Mouse (Mus musculus): ENCODE results near the gene Hs3st5.
"Not testable (repeated sequence)": the region's sequence is repeated elsewhere in the genome, so short reads cannot be mapped to it uniquely, and the experiment has no call there.

The Hs3st5 gene

GRCm38 (mm10) chr10:36557673-36558072, 51.1 kb downstream of the Hs3st5 start:
- no peak for DNase-seq (ENCODE audit: low spot score in 2 of 2)

- DNase-seq (ENCODE audit: low spot score in 2 of 2), result no peak
Measured at GRCm38 (mm10) chr10:36558736-36559135, 52.1 kb downstream of the Hs3st5 start.

- no peak for DNase-seq (ENCODE audit: low spot score in 2 of 2)
Measured at GRCm38 (mm10) chr10:36567258-36567657, 60.6 kb downstream of the Hs3st5 start.

- no peak for DNase-seq (ENCODE audit: low spot score in 2 of 2)
Measured at GRCm38 (mm10) chr10:36572540-36572939, 65.9 kb downstream of the Hs3st5 start.

- DNase-seq (ENCODE audit: low spot score in 2 of 2), result no peak
Measured at GRCm38 (mm10) chr10:36578375-36579145, 71.9 kb downstream of the Hs3st5 start.

GRCm38 (mm10) chr10:36610400-36610799, 103.8 kb downstream of the Hs3st5 start:
- DNase-seq (ENCODE audit: low spot score in 2 of 2), result no peak

- DNase-seq (ENCODE audit: low spot score in 2 of 2), result not testable (repeated sequence)
Measured at GRCm38 (mm10) chr10:36611415-36611814, 104.8 kb downstream of the Hs3st5 start.

- no peak for DNase-seq (ENCODE audit: low spot score in 2 of 2)
Measured at GRCm38 (mm10) chr10:36623037-36623436, 116.4 kb downstream of the Hs3st5 start.

GRCm38 (mm10) chr10:36627952-36628351, 121.3 kb downstream of the Hs3st5 start:
- no peak for DNase-seq (ENCODE audit: low spot score in 2 of 2)

GRCm38 (mm10) chr10:36631746-36632145, 125.1 kb downstream of the Hs3st5 start:
- DNase-seq (ENCODE audit: low spot score in 2 of 2), result no peak

- no peak for DNase-seq (ENCODE audit: low spot score in 2 of 2)
Measured at GRCm38 (mm10) chr10:36650653-36651052, 144.0 kb downstream of the Hs3st5 start.

- no peak for DNase-seq (ENCODE audit: low spot score in 2 of 2)
Measured at GRCm38 (mm10) chr10:36713974-36714373, 207.4 kb downstream of the Hs3st5 start.

- DNase-seq (ENCODE audit: low spot score in 2 of 2), result no peak
Measured at GRCm38 (mm10) chr10:36726239-36726638, 219.6 kb downstream of the Hs3st5 start.

- no peak for DNase-seq (ENCODE audit: low spot score in 2 of 2)
Measured at GRCm38 (mm10) chr10:36729361-36730098, 222.9 kb downstream of the Hs3st5 start.

GRCm38 (mm10) chr10:36739375-36739774, 232.8 kb downstream of the Hs3st5 start:
- DNase-seq (ENCODE audit: low spot score in 2 of 2), result no peak

- no peak for DNase-seq (ENCODE audit: low spot score in 2 of 2)
Measured at GRCm38 (mm10) chr10:36750021-36750420, 243.4 kb downstream of the Hs3st5 start.

GRCm38 (mm10) chr10:36754471-36754870, 247.9 kb downstream of the Hs3st5 start:
- no peak for DNase-seq (ENCODE audit: low spot score in 2 of 2)

- no peak for DNase-seq (ENCODE audit: low spot score in 2 of 2)
Measured at GRCm38 (mm10) chr10:36773595-36773994, 267.0 kb downstream of the Hs3st5 start.

GRCm38 (mm10) chr10:36774898-36775297, 268.3 kb downstream of the Hs3st5 start:
- no peak for DNase-seq (ENCODE audit: low spot score in 2 of 2)

- DNase-seq (ENCODE audit: low spot score in 2 of 2), result no peak
Measured at GRCm38 (mm10) chr10:36781641-36782040, 275.0 kb downstream of the Hs3st5 start.

GRCm38 (mm10) chr10:36786970-36787369, 280.4 kb downstream of the Hs3st5 start:
- DNase-seq (ENCODE audit: low spot score in 2 of 2), result no peak

GRCm38 (mm10) chr10:36791771-36792170, 285.2 kb downstream of the Hs3st5 start:
- no peak for DNase-seq (ENCODE audit: low spot score in 2 of 2)

- DNase-seq (ENCODE audit: low spot score in 2 of 2), result no peak
Measured at GRCm38 (mm10) chr10:36795311-36795710, 288.7 kb downstream of the Hs3st5 start.

Data from right cerebral cortex, postnatal 36 days (tissue).